Mouse (Mus musculus) kidney, postnatal 0 days (tissue): ENCODE measurements at regions not wholly inside any gene's neighbourhood (a gene's known extent, or its start where the extent isn't known, plus 50 kb on each side); places are given as distances from the start of the nearest gene placed in this dataset.

Source experiments
- ATAC-seq: fragments of 200-750 bp; cut with Nextera tagmentation; replicated peaks from 2 replicates; pipeline ENCODE4 v1.8.0; 2017; ENCODE audit warnings: low read depth, moderate number of reproducible peaks, moderate TSS enrichment, moderate library complexity; ENCODE audit not compliant: low FRiP score
- DNase-seq: peaks from one replicate; pipeline ENCODE4 v3.0.0-alpha.2; 2016; ENCODE audit warnings: low spot score
- H3K27ac ChIP-seq: fragments of 300-500 bp; sonication (generic); 2 replicates; pipeline ENCODE4 v1.5.1; 2014; ENCODE audit warnings: mild to moderate bottlenecking
- H3K27me3 ChIP-seq: fragments of 300-500 bp; sonication (generic); 2 replicates; pipeline ENCODE4 v1.6.1; 2014; ENCODE audit warnings: low read length, mixed read lengths; ENCODE audit not compliant: insufficient read depth
- H3K36me3 ChIP-seq: fragments of 300-500 bp; sonication (generic); 2 replicates; pipeline ENCODE4 v1.6.1; 2014; ENCODE audit warnings: low read length, mixed read lengths; ENCODE audit not compliant: insufficient read depth
- H3K4me1 ChIP-seq: fragments of 300-500 bp; sonication (generic); replicated peaks from 2 replicates; pipeline ENCODE4 v1.6.1; 2014; ENCODE audit warnings: antibody characterized with exemption, low read length, mixed read lengths; ENCODE audit not compliant: insufficient read depth
- H3K4me2 ChIP-seq: fragments of 300-500 bp; sonication (generic); 2 replicates; pipeline ENCODE4 v1.6.1; 2014; ENCODE audit warnings: mild to moderate bottlenecking, low read length, moderate library complexity, mixed read lengths
- H3K4me3 ChIP-seq: fragments of 300-500 bp; sonication (generic); replicated peaks from 2 replicates; pipeline ENCODE4 v1.5.1; 2014; ENCODE audit warnings: low read depth, low read length
- H3K9ac ChIP-seq: fragments of 300-500 bp; sonication (generic); 2 replicates; pipeline ENCODE4 v1.6.1; 2014; ENCODE audit warnings: low read depth, low read length
- H3K9me3 ChIP-seq: fragments of 300-500 bp; sonication (generic); replicated peaks from 2 replicates; pipeline ENCODE4 v1.6.1; 2016; ENCODE audit warnings: low read length, inconsistent platforms, mixed read lengths
- CTCF ChIP-seq: IDR thresholded peaks from 2 replicates; pipeline ENCODE4 v1.5.1; 2016; ENCODE audit warnings: antibody characterized with exemption, low read depth, mild to moderate bottlenecking, moderate library complexity
- WGBS: fragments of 180-500 bp; shearing (Covaris S2); extraction: QIAGEN DNeasy Blood & Tissue Kit; methylation state at CpG from one replicate; pipeline ENCODE4 v1.1.7; 2014; 5-methylcytosine and 5-hydroxymethylcytosine counted together

GRCm38 (mm10) chr11:31477104-31477503, 107.2 kb upstream of the Stc2 start:
- TF ChIP-seq CTCF: no peak
- Histone ChIP-seq H3K27ac (peak overlapping the region; percentile 20; the same call in 1 of the 2 replicates), H3K4me3 (no peak overlapping the region), H3K27me3 (no peaks in the 10 kb centered on the region), H3K4me2 (no peak overlapping the region), H3K36me3 (no peaks in the 10 kb centered on the region), H3K9me3 (no peaks in the 10 kb centered on the region), H3K9ac (no peak overlapping the region), H3K4me1 (no peaks in the 10 kb centered on the region)
- peak; percentile 46 for DNase-seq
- WGBS: 38% methylated on average over 3 of the region's 3 CpGs
- ATAC-seq: peak; percentile 77

DNA sequence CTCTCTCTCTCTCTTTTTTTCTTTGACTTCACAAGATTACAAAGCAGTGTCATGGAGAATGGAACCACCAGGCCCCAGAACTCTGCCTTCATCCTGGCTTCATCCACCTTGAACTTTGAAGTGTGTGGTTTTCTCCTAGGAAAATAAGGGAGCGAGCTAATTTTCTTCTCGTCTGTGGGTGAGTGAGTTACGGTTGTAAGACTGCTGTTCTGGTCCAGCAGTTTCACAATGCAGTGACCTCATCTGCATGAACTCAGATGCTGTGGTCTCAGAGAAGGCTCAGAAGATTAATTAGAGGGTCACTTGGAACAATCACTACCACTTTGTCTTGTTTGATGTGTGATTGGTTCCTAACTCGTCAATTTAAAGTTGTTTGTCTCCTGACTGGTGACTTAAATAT, 103.1 kb upstream of the Stc2 start:
- 18% methylated on average over 4 of the region's 4 CpGs for WGBS
- H3K4me3 ChIP-seq: no peak overlapping the region
- H3K4me2 ChIP-seq: no peak overlapping the region
- H3K27me3 ChIP-seq: no peaks in the 10 kb centered on the region
- DNase-seq: peak; percentile 48
- ATAC-seq: peak; percentile 50; the same call in 1 of the 2 replicates
- no peaks in the 10 kb centered on the region for H3K4me1 ChIP-seq
- H3K9me3 ChIP-seq: no peaks in the 10 kb centered on the region
- no peak overlapping the region for H3K9ac ChIP-seq
- H3K27ac ChIP-seq: no peak overlapping the region
- H3K36me3 ChIP-seq: no peaks in the 10 kb centered on the region
- no peak for TF ChIP-seq CTCF

DNA sequence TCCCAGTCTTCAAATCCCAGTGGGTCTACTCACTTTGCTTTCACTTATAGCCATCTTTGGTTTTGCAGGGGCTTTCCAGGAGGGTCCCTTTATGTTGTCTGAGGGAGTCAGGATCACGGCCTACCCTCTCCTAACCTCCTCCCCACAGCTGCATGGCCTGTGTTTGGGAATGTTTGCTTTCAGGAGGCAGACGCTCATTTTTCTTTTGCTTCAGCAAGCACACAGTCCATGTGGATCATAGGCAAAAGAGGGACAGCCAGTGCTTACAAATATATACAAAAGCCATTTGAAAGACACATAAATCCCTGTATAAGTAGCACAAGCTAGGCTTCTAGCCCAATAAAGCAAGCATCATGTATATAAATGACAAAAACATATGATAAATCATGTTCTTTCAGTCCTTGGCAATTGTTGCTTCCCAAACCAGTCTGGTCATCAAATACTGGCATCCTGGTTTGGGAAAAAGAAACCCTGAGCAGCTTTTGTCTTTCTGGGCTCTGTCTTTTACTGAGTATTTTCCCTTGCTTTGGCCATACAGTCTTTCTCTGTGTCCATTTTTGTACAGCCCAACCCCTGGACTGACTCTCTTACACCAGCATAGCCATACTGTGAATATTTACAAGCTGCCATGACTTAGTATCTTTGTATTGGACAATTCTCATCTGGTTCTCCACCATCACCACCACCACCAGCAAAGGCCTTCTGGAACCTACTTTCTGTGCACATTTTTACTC, 101.0 kb upstream of the Stc2 start:
- no peaks in the 10 kb centered on the region for H3K9me3 ChIP-seq
- no peaks in the 10 kb centered on the region for H3K4me1 ChIP-seq
- WGBS: 35% methylated on average over 2 of the region's 2 CpGs
- no peak overlapping the region for H3K27ac ChIP-seq
- peak; percentile 14 for DNase-seq
- no peaks in the 10 kb centered on the region for H3K36me3 ChIP-seq
- TF ChIP-seq CTCF: no peak
- no peak overlapping the region for H3K9ac ChIP-seq
- H3K27me3 ChIP-seq: no peaks in the 10 kb centered on the region
- H3K4me3 ChIP-seq: no peak overlapping the region
- H3K4me2 ChIP-seq: no peak overlapping the region
- no peak for ATAC-seq

DNA sequence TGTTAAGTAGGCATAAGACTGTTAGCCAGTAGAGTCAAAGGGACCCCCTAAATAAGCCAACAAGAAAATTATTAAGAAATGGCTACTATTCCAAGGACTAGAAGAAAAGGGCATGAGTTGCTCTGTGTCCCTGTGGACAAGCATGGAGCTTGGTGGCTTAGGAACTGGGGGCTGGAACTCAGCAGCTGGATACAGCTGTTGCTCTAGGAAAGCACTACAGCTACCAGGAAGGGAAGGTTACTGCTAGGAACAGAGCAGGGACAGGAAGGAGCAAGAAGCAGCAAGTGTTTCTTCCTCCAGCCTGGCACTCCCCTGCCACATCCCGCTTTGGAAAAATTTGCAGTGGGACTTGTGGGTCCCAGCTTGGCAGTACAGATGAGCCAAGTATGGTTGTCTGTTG, 95.0 kb upstream of the Stc2 start:
- Histone ChIP-seq H3K27ac (no peak overlapping the region), H3K9ac (no peak overlapping the region), H3K4me3 (no peak overlapping the region), H3K27me3 (no peaks in the 10 kb centered on the region), H3K36me3 (no peaks in the 10 kb centered on the region), H3K4me1 (no peaks in the 10 kb centered on the region), H3K4me2 (no peak overlapping the region), H3K9me3 (no peaks in the 10 kb centered on the region)
- peak; percentile 17 for DNase-seq
- ATAC-seq: no peak
- no peak for TF ChIP-seq CTCF
- 78% methylated on average over 1 of the region's 1 CpGs for WGBS

DNA sequence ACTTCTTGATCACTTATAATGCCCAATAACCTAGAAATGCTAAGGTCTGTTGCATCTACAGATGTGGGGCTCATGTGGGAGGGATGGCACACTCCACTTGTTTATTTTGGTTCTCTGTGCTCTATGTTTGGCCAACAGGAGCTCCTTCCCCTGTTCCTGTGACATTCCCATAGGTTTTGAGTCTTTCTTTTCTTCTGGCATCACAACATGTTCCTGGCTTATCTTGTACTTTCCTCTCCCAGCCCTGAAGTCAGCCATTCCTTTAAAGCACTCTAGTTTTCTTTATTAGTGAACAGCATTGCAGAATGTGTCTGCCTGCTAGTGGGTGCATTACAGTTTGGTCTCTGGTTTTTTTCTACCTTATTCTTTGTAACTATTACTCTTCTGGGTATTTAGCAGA, 92.6 kb upstream of the Stc2 start:
- Histone ChIP-seq H3K27ac (no peak overlapping the region), H3K4me2 (no peak overlapping the region), H3K4me3 (no peak overlapping the region), H3K36me3 (no peaks in the 10 kb centered on the region), H3K9me3 (no peaks in the 10 kb centered on the region), H3K9ac (no peak overlapping the region), H3K27me3 (no peaks in the 10 kb centered on the region), H3K4me1 (no peaks in the 10 kb centered on the region)
- no peak for ATAC-seq
- DNase-seq: no peak
- TF ChIP-seq CTCF: no peak

DNA sequence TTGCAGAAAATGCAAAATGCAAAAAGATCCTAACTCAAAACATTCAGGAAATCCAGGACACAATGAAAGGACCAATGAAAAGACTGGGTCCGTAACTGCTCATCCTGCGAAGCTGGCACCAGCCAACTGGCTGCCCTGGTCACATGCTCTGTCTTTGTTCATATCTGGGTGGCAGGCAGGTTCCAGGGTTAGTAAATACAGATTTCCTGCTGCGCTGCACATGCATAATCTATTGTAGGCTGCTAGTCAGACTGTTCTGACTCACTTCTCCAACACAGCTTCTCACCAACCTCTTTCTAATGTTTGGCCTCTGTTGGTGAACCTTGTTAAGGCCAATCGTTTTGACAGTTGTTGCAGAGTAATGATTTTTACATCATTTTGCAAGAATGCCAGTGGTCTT, 92.0 kb upstream of the Stc2 start:
- no peak overlapping the region for H3K4me3 ChIP-seq
- H3K36me3 ChIP-seq: no peaks in the 10 kb centered on the region
- H3K27me3 ChIP-seq: no peaks in the 10 kb centered on the region
- H3K4me2 ChIP-seq: no peak overlapping the region
- H3K9ac ChIP-seq: no peak overlapping the region
- 84% methylated on average over 4 of the region's 4 CpGs for WGBS
- DNase-seq: no peak
- no peak for ATAC-seq
- no peak overlapping the region for H3K27ac ChIP-seq
- no peaks in the 10 kb centered on the region for H3K9me3 ChIP-seq
- H3K4me1 ChIP-seq: no peaks in the 10 kb centered on the region
- no peak for TF ChIP-seq CTCF

GRCm38 (mm10) chr11:31461348-31461747, 91.5 kb upstream of the Stc2 start:
- H3K9me3 ChIP-seq: no peaks in the 10 kb centered on the region

More at GRCm38 (mm10) chr11:31461348-31461747, 91.5 kb upstream of the Stc2 start:
- DNase-seq (no peak), ATAC-seq (no peak)
- TF ChIP-seq CTCF: no peak
- no peak overlapping the region for H3K4me2 ChIP-seq
- H3K27me3 ChIP-seq: no peaks in the 10 kb centered on the region
- 56% methylated on average over 3 of the region's 3 CpGs for WGBS
- H3K9ac ChIP-seq: no peak overlapping the region
- H3K4me1 ChIP-seq: no peaks in the 10 kb centered on the region
- no peak overlapping the region for H3K27ac ChIP-seq
- H3K36me3 ChIP-seq: no peaks in the 10 kb centered on the region
- H3K4me3 ChIP-seq: no peak overlapping the region
